Comparison of ENCODE assay signal across 28 mouse cellular contexts in genomic region chr5:74254996-74255395, GRCm38 (mm10). TPM values are rescaled to one million over a fixed set of nuclear protein-coding genes. Genes with fewer than 3 reads are reported as not detected.
A peak's percentile ranks its signal among the peaks of the same experiment; 100 is the strongest.
DNase-seq lines count a peak whose midpoint lies in the region; TF ChIP-seq lines count a peak whose summit lies in the region.
"Had no signal": no experiment of that assay in that cellular context is flagged by ENCODE, and none has a peak within 500 bp of the region (broad histone marks: within the 10 kb centered on the region; RNA-seq: fewer than 3 reads in every experiment).

No protein-coding gene starts in this region.

- TF ChIP-seq CTCF in gastrocnemius, adult 2 months (IDR thresholded peaks at IDR 0.05), result no peak

- intact Hi-C loops in gastrocnemius, adult 2 months (cut with DNase I), result loop anchor here (5.0 kb wide), 2 partner anchors 108 to 163 kb away; no protein-coding TSS in a partner anchor

- H3K4me1 ChIP-seq in limb, embryonic 10.5 days, result peaks cover 52% of the 10 kb centered on the region

- 87% methylated on average over 1 of the region's 1 CpGs for WGBS in limb, embryonic 10.5 days

- peak overlapping the region; percentile 79; the same call in 1 of the 2 replicates for H3K27ac ChIP-seq in gastrocnemius, adult 2 months
- peak overlapping the region; percentile 81 for H3K27ac ChIP-seq in limb, embryonic 10.5 days
- H3K27ac ChIP-seq: embryonic facial prominence, embryonic 13.5 days; forebrain, embryonic 12.5 days; hindbrain, postnatal 0 days; limb, embryonic 12.5 days; macrophage; midbrain, embryonic 10.5 days; neural tube, embryonic 13.5 days; stomach, embryonic 15.5 days had no signal

- H3K9me3 ChIP-seq in limb, embryonic 10.5 days (replicated peaks), result no peaks in the 10 kb centered on the region
- H3K9me3 ChIP-seq: embryonic facial prominence, embryonic 13.5 days; forebrain, embryonic 12.5 days; heart, embryonic 13.5 days; limb, embryonic 12.5 days; midbrain, embryonic 10.5 days; neural tube, embryonic 13.5 days; stomach, embryonic 15.5 days had no signal

- H3K36me3 ChIP-seq in limb, embryonic 10.5 days, result no peaks in the 10 kb centered on the region
- H3K36me3 ChIP-seq: embryonic facial prominence, embryonic 13.5 days; forebrain, embryonic 12.5 days; heart, embryonic 13.5 days; limb, embryonic 12.5 days; midbrain, embryonic 10.5 days; neural tube, embryonic 13.5 days; stomach, embryonic 15.5 days had no signal

- H3K27me3 ChIP-seq in limb, embryonic 10.5 days (ENCODE audit: low read depth, poor library complexity, severe bottlenecking), result no peaks in the 10 kb centered on the region
- H3K27me3 ChIP-seq: embryonic facial prominence, embryonic 13.5 days; forebrain, embryonic 12.5 days; heart, embryonic 13.5 days; limb, embryonic 12.5 days; neural tube, embryonic 13.5 days; stomach, embryonic 15.5 days had no signal

- no peak for DNase-seq in gastrocnemius, adult 2 months
- no peak for DNase-seq in gastrocnemius, postnatal 4 days (ENCODE audit: low spot score in 2 of 2)
- DNase-seq in left cerebral cortex, adult 9 months (ENCODE audit: low spot score in 2 of 2), result peak; percentile 42 to 48
- no peak for DNase-seq in left cerebral cortex, adult 18-20 months (ENCODE audit: low spot score in 2 of 2)
- no peak for DNase-seq in limb, embryonic 10.5 days (ENCODE audit: low spot score)
- peak; percentile 74 for DNase-seq in telencephalon, adult 2 months (ENCODE audit: low read depth, low spot score)
- DNase-seq in thymus, adult 18-20 months, result no peak
- DNase-seq: adrenal gland, postnatal 36 days; cerebellum, adult 11-12 months; cerebellum, postnatal 25 days; embryo, embryonic 11 days; gastrocnemius, postnatal 14 days; heart, adult 2 months; heart, postnatal 14 days; kidney, postnatal 36 days; layer of hippocampus, postnatal 36 days; liver, postnatal 0 days had no signal

- no peak overlapping the region for H3K4me3 ChIP-seq in gastrocnemius, adult 2 months
- H3K4me3 ChIP-seq in limb, embryonic 10.5 days, result no peak overlapping the region
- H3K4me3 ChIP-seq: embryonic facial prominence, embryonic 13.5 days; erythroblast, embryonic 14.5 days; forebrain, embryonic 12.5 days; heart, adult 2 months; heart, embryonic 13.5 days; limb, embryonic 12.5 days; midbrain, embryonic 10.5 days; myocyte; neural tube, embryonic 13.5 days; stomach, embryonic 15.5 days had no signal

RNA-seq across cellular contexts. Expression of gene Rasl11b, which starts 59.9 kb away (rescaled TPM):
- total RNA-seq in gastrocnemius, adult 2 months (2021), result 1 to 10 TPM; 2.0 to 5.4 TPM
- 10 to 100 TPM; 11.7 to 15.1 TPM for total RNA-seq in gastrocnemius, postnatal 4 days (2021)
- total RNA-seq in left cerebral cortex, adult 18-20 months (2021), result 10 to 100 TPM; 73.7 to 85.4 TPM
- 40.7 and 91.2 TPM in 2 replicates for polyA plus RNA-seq in limb, embryonic 10.5 days (2016; fragmentation: Nextera tagmentation; extraction: Ambion mirVana)
- polyA plus RNA-seq: erythroblast, embryonic 14.5 days; macrophage had no signal

Comparison
In these comparisons a context has a peak if more than half of its experiments do, and no peak if none do; other contexts are left out.
1. DNase-seq: peak in left cerebral cortex, adult 9 months (2 of 2) and telencephalon, adult 2 months (single experiment); none in gastrocnemius, adult 2 months (single experiment), gastrocnemius, postnatal 4 days (0 of 2), left cerebral cortex, adult 18-20 months (0 of 2), limb, embryonic 10.5 days (single experiment) and thymus, adult 18-20 months (0 of 2).
2. RNA of gene Rasl11b, which starts 59.9 kb away (total RNA-seq): 73.7 to 85.4 TPM in left cerebral cortex, adult 18-20 months; 11.7 to 15.1 TPM in gastrocnemius, postnatal 4 days and 2.0 to 5.4 TPM in gastrocnemius, adult 2 months; every median in the first group is over 4 times any median in the second.